Mouse (Mus musculus) heart, embryonic 16.5 days (tissue): ENCODE results near the gene Acadl. TPM values are rescaled to one million over a fixed set of nuclear protein-coding genes. Genes with fewer than 3 reads are reported as not detected.

Source experiments
- polyA plus RNA-seq: library from polyadenylated mRNA; unstranded; fragments of >200 nt; fragmentation: Nextera tagmentation; extraction: Ambion mirVana; gene quantifications from 2 replicates; pipeline ENCODE4 v1.2.1, GENCODE M21; 2015

Acadl gene
- polyA plus RNA-seq, 1 experiment from 2014 or later, result 927 TPM

Other genes starting within 250 kb of the Acadl start
- 26.6 and 30.2 TPM in 2 replicates for gene Rpe, start 162.4 kb downstream of the Acadl start, polyA plus RNA-seq
- gene Kansl1l, start 45.7 kb downstream of the Acadl start, polyA plus RNA-seq, result 11.6 and 13.1 TPM in 2 replicates
- gene Myl1, start 82.1 kb upstream of the Acadl start, polyA plus RNA-seq, result 333 and 565 TPM in 2 replicates
- gene Lancl1, start 175.6 kb upstream of the Acadl start, polyA plus RNA-seq, result 75.0 and 78.9 TPM in 2 replicates